Mouse (Mus musculus): ENCODE measurements around the gene Asrgl1.
"Not testable (repeated sequence)": the region's sequence is repeated elsewhere in the genome, so short reads cannot be mapped to it uniquely, and the experiment has no call there.

Asrgl1 gene

GRCm38 (mm10) chr19:9105101-9105685 lies 30.2 kb downstream of the Asrgl1 start:
- DNase-seq (ENCODE audit: extremely low spot score), result no peak

GRCm38 (mm10) chr19:9103986-9104385 lies 31.4 kb downstream of the Asrgl1 start:
- DNase-seq (ENCODE audit: extremely low spot score), result no peak

- no peak for DNase-seq (ENCODE audit: extremely low spot score)
Measured at GRCm38 (mm10) chr19:9101062-9101457, 34.4 kb downstream of the Asrgl1 start.

- DNase-seq (ENCODE audit: extremely low spot score), result no peak
Measured at GRCm38 (mm10) chr19:9100297-9101061, 35.0 kb downstream of the Asrgl1 start.

- DNase-seq (ENCODE audit: extremely low spot score), result no peak
Measured at GRCm38 (mm10) chr19:9099751-9100150, 35.7 kb downstream of the Asrgl1 start.

GRCm38 (mm10) chr19:9097441-9097840 lies 38.0 kb downstream of the Asrgl1 start:
- DNase-seq (ENCODE audit: extremely low spot score), result no peak

- no peak for DNase-seq (ENCODE audit: extremely low spot score)
Measured at GRCm38 (mm10) chr19:9095111-9095510, 40.3 kb downstream of the Asrgl1 start.

- no peak for DNase-seq (ENCODE audit: extremely low spot score)
Measured at GRCm38 (mm10) chr19:9090709-9091108, 44.7 kb downstream of the Asrgl1 start.

GRCm38 (mm10) chr19:9090191-9090590 lies 45.2 kb downstream of the Asrgl1 start:
- DNase-seq (ENCODE audit: extremely low spot score), result no peak

- no peak for DNase-seq (ENCODE audit: extremely low spot score)
Measured at GRCm38 (mm10) chr19:9087821-9088220, 47.6 kb downstream of the Asrgl1 start, which contains the start of gene Scgb1a1. Gene Scgb1a1, minus strand, starts transcription at chr19:9087958.

- DNase-seq (ENCODE audit: extremely low spot score), result not testable (repeated sequence)
Measured at GRCm38 (mm10) chr19:9083892-9084291, 51.5 kb downstream of the Asrgl1 start.

- DNase-seq (ENCODE audit: extremely low spot score), result no peak
Measured at GRCm38 (mm10) chr19:9083010-9083355, 52.5 kb downstream of the Asrgl1 start.

GRCm38 (mm10) chr19:9082191-9083009 lies 53.0 kb downstream of the Asrgl1 start:
- peak; percentile 82 for DNase-seq (ENCODE audit: extremely low spot score)

- DNase-seq (ENCODE audit: extremely low spot score), result no peak
Measured at GRCm38 (mm10) chr19:9081311-9082190, 53.9 kb downstream of the Asrgl1 start.

- no peak for DNase-seq (ENCODE audit: extremely low spot score)
Measured at GRCm38 (mm10) chr19:9079916-9080315, 55.5 kb downstream of the Asrgl1 start.

GRCm38 (mm10) chr19:9076982-9077660 lies 58.3 kb downstream of the Asrgl1 start:
- no peak for DNase-seq (ENCODE audit: extremely low spot score)

GRCm38 (mm10) chr19:9076035-9076434 lies 59.4 kb downstream of the Asrgl1 start:
- no peak for DNase-seq (ENCODE audit: extremely low spot score)

- no peak for DNase-seq (ENCODE audit: extremely low spot score)
Measured at GRCm38 (mm10) chr19:9075558-9075957, 59.9 kb downstream of the Asrgl1 start.

- no peak for DNase-seq (ENCODE audit: extremely low spot score)
Measured at GRCm38 (mm10) chr19:9074424-9074823, 61.0 kb downstream of the Asrgl1 start.

- DNase-seq (ENCODE audit: extremely low spot score), result no peak
Measured at GRCm38 (mm10) chr19:9073776-9074411, 61.5 kb downstream of the Asrgl1 start.

- no peak for DNase-seq (ENCODE audit: extremely low spot score)
Measured at GRCm38 (mm10) chr19:9072157-9072530, 63.3 kb downstream of the Asrgl1 start.
